Mouse (Mus musculus) layer of hippocampus, adult 9-11 months (tissue): ENCODE results near the gene Map3k14.

Experiments used
- DNase-seq: peaks from one replicate; pipeline ENCODE4 v3.0.0; 2022

Gene Map3k14

DNA sequence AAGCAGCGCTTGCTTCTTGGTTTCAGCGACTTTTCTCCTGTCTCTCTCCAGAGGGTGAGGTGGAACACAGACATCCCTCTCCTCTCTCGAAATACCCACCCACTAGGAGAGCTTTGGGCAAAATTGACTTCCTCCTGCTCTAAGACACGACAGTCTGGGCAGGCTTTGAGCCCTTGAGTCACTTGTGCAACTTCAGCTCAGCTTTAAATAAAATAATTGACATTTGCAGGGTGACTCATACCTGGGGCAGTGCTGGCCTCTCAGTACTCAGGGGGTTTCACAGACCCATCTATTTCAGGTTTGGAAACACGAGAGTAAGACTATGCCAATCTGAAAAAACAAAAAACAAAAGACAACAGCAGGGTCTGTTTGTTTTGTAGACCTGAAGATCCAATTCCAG is 2.2 kb upstream of the Map3k14 start:
- no peak for DNase-seq

DNA sequence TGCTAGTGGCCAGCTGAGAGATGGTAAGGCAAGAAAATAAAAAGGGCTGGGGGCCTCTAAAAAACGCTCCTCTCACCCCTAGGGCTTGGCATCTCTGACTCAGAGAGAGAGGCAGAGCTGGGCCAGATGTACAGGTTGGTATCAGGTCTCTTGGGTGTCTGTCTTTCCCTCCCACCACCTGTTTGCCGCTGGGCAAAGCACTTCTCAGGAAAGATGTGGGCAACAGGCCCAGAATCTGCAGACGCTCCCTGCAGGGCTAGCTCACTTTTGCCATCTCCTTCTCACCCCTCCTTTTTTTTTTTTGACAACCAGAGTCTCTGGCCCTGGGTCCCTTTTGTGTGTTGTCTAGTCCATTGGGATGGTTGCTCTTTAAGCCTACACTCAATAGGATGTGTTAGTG is 1.6 kb upstream of the Map3k14 start:
- DNase-seq, result no peak

- DNase-seq, result no peak
Measured at GRCm38 (mm10) chr11:103268350-103268749, 1.1 kb upstream of the Map3k14 start.

- no peak for DNase-seq
Measured at GRCm38 (mm10) chr11:103266729-103267345, 435 bp downstream of the Map3k14 start.

DNA sequence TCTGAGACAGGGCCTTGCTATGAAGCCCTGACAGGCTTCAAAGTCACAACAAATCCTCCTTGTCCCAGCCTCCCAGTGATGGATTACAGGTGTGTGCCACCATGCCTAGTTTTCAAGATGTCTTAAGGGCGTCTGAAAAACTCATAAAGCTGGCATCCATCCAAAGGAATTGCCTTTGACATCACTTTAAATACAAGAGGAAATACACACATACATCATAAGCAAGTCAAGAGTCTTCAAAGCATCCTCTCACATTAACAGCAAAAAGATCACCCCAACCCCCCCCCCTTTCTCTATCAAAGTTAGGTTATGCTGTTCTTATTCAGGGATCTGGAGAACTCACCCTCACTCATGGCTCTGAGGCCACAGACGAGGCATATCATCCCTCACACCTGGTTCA is 1.4 kb downstream of the Map3k14 start:
- no peak for DNase-seq

- no peak for DNase-seq
Measured at GRCm38 (mm10) chr11:103265211-103265610, 2.1 kb downstream of the Map3k14 start.

GRCm38 (mm10) chr11:103264427-103265005 is 2.8 kb downstream of the Map3k14 start:
- no peak for DNase-seq

DNA sequence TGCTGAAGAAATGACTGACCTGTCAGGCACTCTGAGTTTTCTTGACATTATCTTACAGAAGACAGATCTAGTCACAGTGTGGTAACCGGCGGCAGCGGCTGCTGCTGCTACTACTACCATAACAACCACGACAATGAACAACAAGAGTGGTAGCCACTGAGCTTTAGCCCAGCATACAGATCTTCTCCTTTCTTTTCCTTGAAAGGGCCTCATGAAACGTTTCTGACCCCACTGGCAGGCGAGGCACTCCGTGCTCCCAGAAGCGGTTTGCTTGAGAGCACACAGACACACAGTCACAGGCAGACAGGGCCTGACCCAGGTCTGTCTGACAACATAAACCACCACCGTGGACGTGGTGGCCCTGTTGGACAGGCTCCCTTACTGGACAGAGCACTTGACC is 3.7 kb downstream of the Map3k14 start:
- no peak for DNase-seq

DNA sequence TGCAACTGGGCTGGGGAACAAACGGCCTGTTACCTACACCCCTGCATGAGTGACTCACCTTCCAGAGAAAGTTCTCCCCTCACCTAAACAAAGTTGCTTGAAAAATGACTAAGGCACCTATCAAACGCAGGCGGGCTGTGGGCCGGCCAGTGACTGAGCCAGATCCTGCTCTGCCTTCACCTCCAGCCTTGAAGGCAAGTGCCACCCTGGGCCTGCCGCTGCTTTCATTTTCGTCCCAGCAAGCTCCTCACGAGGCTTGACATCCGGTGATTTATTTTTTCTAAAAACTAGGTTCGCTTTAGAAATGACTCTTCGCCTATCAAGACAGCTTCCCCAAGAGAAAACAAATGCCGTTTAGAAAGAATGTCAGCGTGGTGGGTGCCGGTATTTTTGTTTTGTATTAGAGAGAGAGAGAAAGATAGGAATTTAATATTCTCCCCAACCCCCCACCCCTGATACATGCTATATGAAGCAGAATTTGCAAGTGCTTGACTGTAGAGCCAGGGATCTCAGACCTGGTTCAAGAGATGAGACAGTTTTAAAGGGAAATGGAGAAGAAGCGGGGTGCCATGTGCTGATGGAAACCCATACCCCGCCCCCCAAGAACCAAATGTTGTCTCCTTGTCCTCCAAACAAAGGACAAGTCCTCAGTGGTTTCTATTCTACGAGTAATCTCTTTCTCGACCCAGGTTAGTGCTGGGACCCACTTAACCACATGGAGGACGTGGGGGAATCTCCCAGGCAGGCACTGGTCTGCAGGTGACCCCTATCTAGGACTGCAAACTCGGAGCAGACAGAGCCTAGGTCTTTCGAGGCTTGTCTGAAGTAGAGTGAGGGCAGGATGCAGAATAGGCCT is 4.6 kb downstream of the Map3k14 start:
- no peak for DNase-seq

GRCm38 (mm10) chr11:103261671-103262411 is 5.4 kb downstream of the Map3k14 start:
- DNase-seq, result no peak

GRCm38 (mm10) chr11:103260515-103261192 is 6.6 kb downstream of the Map3k14 start:
- no peak for DNase-seq

DNA sequence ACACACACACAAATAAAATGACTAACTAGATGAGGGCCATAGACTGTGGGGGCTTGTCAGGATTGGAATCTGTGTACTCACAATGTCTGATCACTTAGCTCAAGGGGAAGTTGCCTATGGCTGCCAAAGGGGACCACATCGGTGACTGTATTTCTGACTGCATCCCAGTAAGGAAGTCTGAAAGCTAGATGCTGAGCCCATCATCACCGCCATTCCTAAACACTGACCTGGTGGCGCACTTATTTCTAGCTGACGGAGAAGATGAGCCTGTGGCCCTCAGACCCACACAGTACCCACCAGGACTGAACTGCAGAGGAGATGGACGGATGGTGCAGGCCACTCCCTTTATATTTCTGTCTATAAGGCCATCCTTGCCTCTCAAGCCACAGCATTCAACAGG is 7.2 kb downstream of the Map3k14 start:
- no peak for DNase-seq

DNA sequence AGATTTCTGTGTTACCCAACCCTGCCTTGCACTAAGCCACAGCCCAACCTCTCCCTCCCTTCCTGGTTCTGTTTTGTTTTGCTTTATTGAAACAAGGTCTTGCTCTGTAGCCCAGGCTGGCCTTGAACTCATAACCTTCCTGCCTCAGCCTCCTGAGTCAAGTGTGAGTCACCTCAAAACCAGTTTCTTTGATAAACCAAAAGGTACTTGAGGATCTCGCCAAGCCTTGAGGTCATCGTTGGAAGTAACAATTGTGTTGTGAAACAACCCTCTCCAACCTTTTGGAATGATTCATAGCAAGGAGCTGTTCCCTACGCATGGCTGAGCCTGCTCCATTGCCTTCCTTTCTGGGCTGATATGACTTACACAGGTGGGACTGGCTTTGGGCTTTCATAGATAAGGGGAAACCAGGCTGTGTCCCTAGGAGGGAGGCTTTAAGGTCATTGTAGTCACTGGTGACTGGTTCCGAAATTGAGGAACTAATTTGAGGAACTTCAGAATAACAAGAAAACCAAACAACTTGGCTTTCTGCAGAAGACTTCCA is 9.3 kb downstream of the Map3k14 start:
- DNase-seq, result no peak

DNA sequence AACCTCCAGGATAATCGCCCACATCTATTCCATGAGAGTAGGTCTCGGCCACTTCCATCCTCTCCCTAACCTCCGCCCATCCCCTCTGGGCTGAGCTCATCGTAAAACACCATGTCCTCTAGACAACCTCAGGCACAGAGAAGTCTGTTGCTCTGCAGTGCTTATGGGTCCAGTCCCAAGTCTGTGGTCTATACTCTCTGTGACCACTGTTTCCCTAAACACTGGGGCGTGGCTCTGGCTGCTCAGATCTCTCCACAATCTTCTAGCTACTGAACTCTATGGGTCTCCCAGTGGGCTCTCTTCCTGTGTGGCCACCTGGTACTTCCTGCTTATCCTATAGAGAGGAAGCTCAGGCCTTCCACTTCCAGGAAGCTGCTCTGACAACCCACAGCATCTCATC is 13.7 kb downstream of the Map3k14 start:
- no peak for DNase-seq

- DNase-seq, result no peak
Measured at GRCm38 (mm10) chr11:103252380-103252779, 14.9 kb downstream of the Map3k14 start.

DNA sequence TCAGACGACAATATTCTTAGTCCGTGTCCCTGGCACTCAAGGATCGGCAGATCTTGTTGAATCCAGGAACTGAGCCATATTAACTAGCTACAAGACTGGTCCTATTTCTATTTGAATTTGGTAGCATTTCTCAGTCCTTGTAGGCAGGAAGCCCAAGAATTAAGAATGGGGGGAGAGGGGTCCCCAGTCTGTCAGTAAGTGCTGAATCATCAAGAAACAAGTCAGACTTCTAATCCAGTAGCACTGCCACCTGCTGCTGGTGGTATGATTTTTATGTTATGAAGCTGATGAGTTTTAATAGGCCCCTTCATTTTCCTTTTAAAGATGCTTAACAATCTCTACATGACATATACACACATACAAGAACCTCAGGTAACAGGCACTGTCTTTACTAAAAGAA is 16.9 kb downstream of the Map3k14 start:
- DNase-seq, result no peak

GRCm38 (mm10) chr11:103249509-103249908 is 17.8 kb downstream of the Map3k14 start:
- peak; percentile 49 for DNase-seq

- no peak for DNase-seq
Measured at GRCm38 (mm10) chr11:103248837-103249236, 18.4 kb downstream of the Map3k14 start.

DNA sequence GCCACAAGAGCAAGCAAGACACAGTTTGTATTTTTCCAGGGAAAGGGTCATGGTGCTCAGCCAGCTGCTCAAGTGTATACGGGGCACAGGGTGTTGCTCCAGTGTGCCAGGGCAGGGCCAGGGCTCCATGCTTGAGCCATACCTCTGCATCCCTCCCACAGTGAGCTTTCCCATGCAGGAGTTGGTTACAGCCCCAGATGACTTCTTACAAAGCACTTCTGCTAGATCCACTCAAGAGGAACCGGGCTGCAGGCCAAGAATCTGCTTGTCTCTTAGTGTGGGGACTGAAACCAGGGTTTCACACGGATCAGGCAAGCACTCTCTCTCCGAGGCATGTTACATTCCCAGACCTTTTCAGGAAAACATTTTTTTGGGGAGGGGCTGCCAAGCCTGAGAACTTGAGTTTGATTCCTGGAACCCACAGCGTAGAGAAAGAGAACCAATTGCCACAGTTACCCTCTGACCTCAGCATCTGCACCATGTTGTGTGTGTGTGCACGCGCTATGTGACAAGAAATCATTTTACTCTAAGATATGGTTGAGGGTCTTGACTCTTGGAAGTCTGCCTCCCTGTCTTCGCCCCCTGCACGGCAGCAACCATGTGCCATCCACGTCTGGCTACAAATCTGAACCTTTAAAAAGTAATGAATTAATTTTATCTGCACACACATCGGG is 19.6 kb downstream of the Map3k14 start:
- peak; percentile 83 for DNase-seq

GRCm38 (mm10) chr11:103246731-103247290 is 20.5 kb downstream of the Map3k14 start:
- DNase-seq, result no peak

DNA sequence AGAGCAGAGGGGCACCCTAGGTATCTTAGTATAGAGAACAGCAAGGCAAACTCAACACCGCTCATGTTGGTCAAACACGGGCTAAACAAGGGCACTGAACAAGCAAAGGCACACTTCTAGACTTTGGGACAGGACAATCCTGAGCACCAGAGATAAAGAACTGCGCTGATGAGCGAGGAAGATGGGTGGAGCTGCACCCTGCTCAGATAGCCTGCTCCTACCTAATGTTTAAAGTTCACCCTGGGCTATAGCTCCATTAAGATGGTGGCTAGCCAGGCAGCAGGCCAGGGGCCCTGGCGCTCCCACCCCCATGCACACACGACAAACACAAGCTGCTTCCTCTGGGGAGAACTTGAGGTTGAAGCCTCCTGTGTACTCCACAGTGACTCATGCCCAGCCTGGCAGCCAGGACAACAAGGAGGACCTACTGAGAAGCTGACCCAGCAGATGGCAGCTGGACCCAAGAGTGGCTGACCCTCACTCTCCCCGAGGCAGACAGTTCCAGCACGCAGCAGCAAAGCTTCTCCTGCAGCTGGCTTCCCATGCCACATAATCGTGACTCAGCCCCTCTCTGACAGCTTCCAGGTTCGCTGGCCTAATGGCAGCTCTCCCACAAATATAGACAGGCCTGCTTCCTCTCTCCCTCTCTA is 21.1 kb downstream of the Map3k14 start:
- peak; percentile 65 for DNase-seq
